Mouse (Mus musculus) C2C12 (cell line): ENCODE data around the gene Brinp2. TPM values are rescaled to one million over a fixed set of nuclear protein-coding genes. Genes with fewer than 3 reads are reported as not detected.

Experiments
- H3K27me3 ChIP-seq: one replicate; pipeline ENCODE4 v1.6.1; 2011; ENCODE audit not compliant: control insufficient read depth, insufficient read depth, insufficient read length
- H3K36me3 ChIP-seq: one replicate; pipeline ENCODE4 v1.6.1; 2011; ENCODE audit not compliant: control insufficient read depth, insufficient read depth
- H3K4me3 ChIP-seq: one replicate; pipeline ENCODE4 v1.5.1; 2011; ENCODE audit warnings: mild to moderate bottlenecking, control low read depth; ENCODE audit not compliant: poor library complexity, insufficient read depth, severe bottlenecking
- H3K79me2 ChIP-seq: one replicate; pipeline ENCODE4 v1.6.1; 2011; ENCODE audit not compliant: control insufficient read depth, insufficient read depth
- H3K79me3 ChIP-seq: one replicate; pipeline ENCODE4 v1.6.1; 2011; ENCODE audit warnings: low read depth, control low read depth
- H3ac ChIP-seq: one replicate; pipeline ENCODE3; 2011; ENCODE audit warnings: low read depth; ENCODE audit not compliant: control insufficient read depth, insufficient read length
- CEBPB ChIP-seq: IDR thresholded peaks from one replicate; pipeline ENCODE4 v1.6.1; 2011; ENCODE audit warnings: low read depth, mild to moderate bottlenecking, control low read depth, moderate library complexity
- CTCF ChIP-seq: IDR thresholded peaks from one replicate; pipeline ENCODE4 v1.5.1; 2011; ENCODE audit not compliant: control insufficient read depth, insufficient read depth, insufficient read length
- FOSL1 ChIP-seq: IDR thresholded peaks from one replicate; pipeline ENCODE4 v1.8.0; 2011; ENCODE audit warnings: mild to moderate bottlenecking, low read length; ENCODE audit not compliant: poor library complexity, insufficient read depth, severe bottlenecking
- MAX ChIP-seq: IDR thresholded peaks from one replicate; pipeline ENCODE4 v1.6.1; 2011; ENCODE audit warnings: mild to moderate bottlenecking, control low read depth
- MYOD1 ChIP-seq: IDR thresholded peaks from one replicate; pipeline ENCODE4 v1.6.1; 2011; ENCODE audit warnings: low read depth; ENCODE audit not compliant: control insufficient read depth, insufficient read length
- MYOG ChIP-seq: IDR thresholded peaks from one replicate; pipeline ENCODE4 v1.6.1; 2011; ENCODE audit not compliant: control insufficient read depth, insufficient read length; ENCODE audit errors: extremely low read depth
- USF1 ChIP-seq: IDR thresholded peaks from one replicate; pipeline ENCODE4 v1.6.1; 2011; ENCODE audit warnings: low read depth, mild to moderate bottlenecking, control low read depth, moderate library complexity
- polyA plus RNA-seq: library from polyadenylated mRNA; unstranded; fragments of >200 nt; fragmentation: generic; extraction: Trizol; gene quantifications from one replicate; pipeline ENCODE4 v1.2.1, GENCODE M21; 2012; ENCODE audit warnings: missing spikeins

The Brinp2 gene
- polyA plus RNA-seq, 1 experiment, result not detected

DNA sequence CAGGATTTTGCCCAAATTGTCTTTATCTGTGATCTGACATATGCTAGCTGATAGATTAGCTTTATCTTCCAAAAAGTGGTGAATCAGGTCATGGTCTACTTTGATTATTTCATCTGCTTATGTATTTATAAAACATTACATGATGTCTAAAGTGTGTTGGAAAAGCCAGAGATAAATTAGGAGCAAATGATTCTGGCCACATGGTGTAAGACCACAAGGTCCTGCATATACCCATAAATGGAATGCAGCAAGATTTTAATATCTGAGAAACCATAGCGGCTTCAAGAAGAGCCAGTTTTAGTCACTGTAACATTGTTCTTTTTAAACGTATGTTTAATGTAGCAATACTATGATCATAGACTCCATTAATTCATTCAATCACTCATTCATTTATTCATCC, 29.2 kb upstream of the Brinp2 start:
- no peaks in the 10 kb centered on the region for H3K27me3 ChIP-seq
- no peaks in the 10 kb centered on the region for H3K79me3 ChIP-seq
- no peaks in the 10 kb centered on the region for H3K36me3 ChIP-seq
- H3ac ChIP-seq, result no peak overlapping the region
- H3K79me2 ChIP-seq, result no peaks in the 10 kb centered on the region
- H3K4me3 ChIP-seq, result no peak overlapping the region
- no peak for TF ChIP-seq MYOG
- no peak for TF ChIP-seq CEBPB
- no peak for TF ChIP-seq MAX
- no peak for TF ChIP-seq USF1
- TF ChIP-seq CTCF, result no peak
- TF ChIP-seq FOSL1, result no peak
- no peak for TF ChIP-seq MYOD1

- no peaks in the 10 kb centered on the region for H3K79me2 ChIP-seq
Observed at GRCm38 (mm10) chr1:158383210-158383609, 27.1 kb upstream of the Brinp2 start.

GRCm38 (mm10) chr1:158382277-158382676, 26.2 kb upstream of the Brinp2 start:
- no peaks in the 10 kb centered on the region for H3K79me3 ChIP-seq
- no peak overlapping the region for H3ac ChIP-seq
- no peak overlapping the region for H3K4me3 ChIP-seq
- no peaks in the 10 kb centered on the region for H3K27me3 ChIP-seq
- no peaks in the 10 kb centered on the region for H3K79me2 ChIP-seq
- TF ChIP-seq MAX (no peak), MYOG (no peak), FOSL1 (no peak), CTCF (no peak), USF1 (no peak), MYOD1 (no peak), CEBPB (no peak)
- no peaks in the 10 kb centered on the region for H3K36me3 ChIP-seq

More at GRCm38 (mm10) chr1:158383210-158383609, 27.1 kb upstream of the Brinp2 start:
- no peak for TF ChIP-seq MYOD1
- no peak for TF ChIP-seq MYOG
- TF ChIP-seq MAX, result no peak
- no peak for TF ChIP-seq CEBPB
- no peak for TF ChIP-seq FOSL1
- no peak for TF ChIP-seq USF1
- TF ChIP-seq CTCF, result no peak
- Histone ChIP-seq H3K27me3 (no peaks in the 10 kb centered on the region), H3K4me3 (no peak overlapping the region), H3K36me3 (no peaks in the 10 kb centered on the region), H3ac (no peak overlapping the region), H3K79me3 (no peaks in the 10 kb centered on the region)

- Histone ChIP-seq H3K4me3 (no peak overlapping the region), H3K79me2 (no peaks in the 10 kb centered on the region), H3K27me3 (peaks cover 5% of the 10 kb centered on the region), H3ac (no peak overlapping the region), H3K36me3 (no peaks in the 10 kb centered on the region), H3K79me3 (no peaks in the 10 kb centered on the region)
- TF ChIP-seq CEBPB (no peak), MYOG (no peak), MYOD1 (no peak), USF1 (no peak), CTCF (no peak), MAX (no peak), FOSL1 (no peak)
Observed at GRCm38 (mm10) chr1:158364461-158364860, 8.3 kb upstream of the Brinp2 start.

- H3K36me3 ChIP-seq, result no peaks in the 10 kb centered on the region
- no peaks in the 10 kb centered on the region for H3K79me2 ChIP-seq
- H3ac ChIP-seq, result no peak overlapping the region
- H3K79me3 ChIP-seq, result no peaks in the 10 kb centered on the region
- H3K27me3 ChIP-seq, result peaks cover 5% of the 10 kb centered on the region
- H3K4me3 ChIP-seq, result no peak overlapping the region
- no peak for TF ChIP-seq CEBPB
- no peak for TF ChIP-seq FOSL1
- TF ChIP-seq MYOG, result no peak
- TF ChIP-seq MYOD1, result no peak
- no peak for TF ChIP-seq USF1
- TF ChIP-seq MAX, result no peak
- no peak for TF ChIP-seq CTCF
Observed at GRCm38 (mm10) chr1:158362292-158363101, 6.4 kb upstream of the Brinp2 start.
